Mouse (Mus musculus) spleen, postnatal 4 days (tissue): ENCODE results near the gene Cacul1.

Experiments used
- DNase-seq, 2 experiments: peaks; one replicate each; pipeline ENCODE4 v3.0.0; 2022; ENCODE audit warnings: low spot score in 2 of 2

The Cacul1 gene

GRCm38 (mm10) chr19:60530171-60530570 is 50.7 kb downstream of the Cacul1 start:
- no peak for DNase-seq

- no peak for DNase-seq
Observed at GRCm38 (mm10) chr19:60529302-60529701, 51.5 kb downstream of the Cacul1 start.

GRCm38 (mm10) chr19:60528602-60529001 is 52.2 kb downstream of the Cacul1 start:
- DNase-seq: no peak

GRCm38 (mm10) chr19:60526876-60527275 is 53.9 kb downstream of the Cacul1 start:
- no peak for DNase-seq

- no peak for DNase-seq
Observed at GRCm38 (mm10) chr19:60525086-60525485, 55.7 kb downstream of the Cacul1 start.

- DNase-seq: no peak
Observed at GRCm38 (mm10) chr19:60524678-60525077, 56.1 kb downstream of the Cacul1 start.

GRCm38 (mm10) chr19:60520131-60520530 is 60.7 kb downstream of the Cacul1 start:
- DNase-seq: no peak

GRCm38 (mm10) chr19:60515064-60515463 is 65.8 kb downstream of the Cacul1 start:
- DNase-seq: no peak

GRCm38 (mm10) chr19:60513431-60513830 is 67.4 kb downstream of the Cacul1 start:
- DNase-seq: no peak

- no peak for DNase-seq
Observed at GRCm38 (mm10) chr19:60500209-60500608, 80.6 kb downstream of the Cacul1 start.

GRCm38 (mm10) chr19:60497171-60497570 is 83.7 kb downstream of the Cacul1 start:
- no peak for DNase-seq

- DNase-seq: no peak
Observed at GRCm38 (mm10) chr19:60495772-60496171, 85.1 kb downstream of the Cacul1 start.

- DNase-seq: no peak
Observed at GRCm38 (mm10) chr19:60489566-60489965, 91.3 kb downstream of the Cacul1 start.

- no peak for DNase-seq
Observed at GRCm38 (mm10) chr19:60485261-60485660, 95.6 kb downstream of the Cacul1 start.

- no peak for DNase-seq
Observed at GRCm38 (mm10) chr19:60478859-60479258, 102.0 kb downstream of the Cacul1 start.

- DNase-seq: no peak
Observed at GRCm38 (mm10) chr19:60477788-60478187, 103.0 kb downstream of the Cacul1 start.
